Mouse (Mus musculus): ENCODE results near the gene Lman2. TPM values are rescaled to one million over a fixed set of nuclear protein-coding genes. Genes with fewer than 3 reads are reported as not detected.

Gene Lman2
- polyA plus RNA-seq, 1 experiment from 2014 or later: 71.6 TPM

GRCm38 (mm10) chr13:55332331-55332730 lies 30.3 kb downstream of the Lman2 start:
- Histone ChIP-seq H3K27me3 (no peaks in the 10 kb centered on the region), H3K36me3 (no peaks in the 10 kb centered on the region), H3K4me2 (no peak overlapping the region), H3K27ac (no peak overlapping the region), H3K4me1 (replicated peaks) (peaks cover 30% of the 10 kb centered on the region), H3K9ac (no peak overlapping the region), H3K4me3 (no peak overlapping the region), H3K9me3 (replicated peaks) (no peaks in the 10 kb centered on the region)
- WGBS: 65% methylated on average over 3 of the region's 3 CpGs
- ATAC-seq (replicated peaks; ENCODE audit: insufficient number of reproducible peaks, insufficient read depth, low FRiP score, low read depth): no peak

GRCm38 (mm10) chr13:55330567-55331400 lies 31.8 kb downstream of the Lman2 start:
- H3K4me2 ChIP-seq: peak overlapping the region; percentile 97
- H3K9ac ChIP-seq: peak overlapping the region; percentile 70
- no peak for ATAC-seq (replicated peaks; ENCODE audit: insufficient number of reproducible peaks, insufficient read depth, low FRiP score, low read depth)
- H3K4me3 ChIP-seq: peak overlapping the region; percentile 81
- peaks cover 35% of the 10 kb centered on the region for H3K4me1 ChIP-seq (replicated peaks)
- 44% methylated on average over 14 of the region's 14 CpGs for WGBS
- peak overlapping the region; percentile 92 for H3K27ac ChIP-seq
- H3K9me3 ChIP-seq (replicated peaks): no peaks in the 10 kb centered on the region
- H3K36me3 ChIP-seq: peaks cover 5% of the 10 kb centered on the region
- no peaks in the 10 kb centered on the region for H3K27me3 ChIP-seq

- Histone ChIP-seq H3K4me2 (peak within 1 kb of the TSS; percentile 97), H3K4me1 (replicated peaks) (peaks cover 35% of the 10 kb centered on the region), H3K27me3 (no peaks in the 10 kb centered on the region), H3K27ac (peak within 1 kb of the TSS; percentile 92), H3K36me3 (peaks cover 13% of the 10 kb centered on the region), H3K9me3 (replicated peaks) (no peaks in the 10 kb centered on the region), H3K9ac (peak within 1 kb of the TSS; percentile 70), H3K4me3 (peak within 1 kb of the TSS; percentile 81)
- ATAC-seq (replicated peaks; ENCODE audit: insufficient number of reproducible peaks, insufficient read depth, low FRiP score, low read depth): peak; percentile 88
- under 1% methylated on average over 82 of the region's 82 CpGs for WGBS
These were observed 32.7 kb downstream of the Lman2 start, which contains the start of gene Mxd3 for GRCm38 (mm10) chr13:55329683-55330566. Mxd3 (minus strand) TSS chr13:55329823.

- H3K4me1 ChIP-seq (replicated peaks): peaks cover 35% of the 10 kb centered on the region
- H3K9ac ChIP-seq: peak overlapping the region; percentile 70
- H3K27ac ChIP-seq: peak overlapping the region; percentile 92
- H3K4me2 ChIP-seq: peak overlapping the region; percentile 97
- WGBS: 2% methylated on average over 29 of the region's 29 CpGs
- peaks cover 19% of the 10 kb centered on the region for H3K36me3 ChIP-seq
- H3K4me3 ChIP-seq: peak overlapping the region; percentile 81
- no peaks in the 10 kb centered on the region for H3K9me3 ChIP-seq (replicated peaks)
- peak; percentile 16 for ATAC-seq (replicated peaks; ENCODE audit: insufficient number of reproducible peaks, insufficient read depth, low FRiP score, low read depth)
- no peaks in the 10 kb centered on the region for H3K27me3 ChIP-seq
These were observed 33.4 kb downstream of the Lman2 start for GRCm38 (mm10) chr13:55329109-55329682.

- H3K9ac ChIP-seq: peak overlapping the region; percentile 70
- ATAC-seq (replicated peaks; ENCODE audit: insufficient number of reproducible peaks, insufficient read depth, low FRiP score, low read depth): no peak
- H3K27me3 ChIP-seq: no peaks in the 10 kb centered on the region
- no peak overlapping the region for H3K27ac ChIP-seq
- 83% methylated on average over 4 of the region's 4 CpGs for WGBS
- H3K4me2 ChIP-seq: peak overlapping the region; percentile 97
- peaks cover 40% of the 10 kb centered on the region for H3K4me1 ChIP-seq (replicated peaks)
- H3K9me3 ChIP-seq (replicated peaks): no peaks in the 10 kb centered on the region
- H3K36me3 ChIP-seq: peaks cover 24% of the 10 kb centered on the region
- H3K4me3 ChIP-seq: peak overlapping the region; percentile 81
These were observed 33.9 kb downstream of the Lman2 start for GRCm38 (mm10) chr13:55328641-55329040.

- Histone ChIP-seq H3K4me1 (replicated peaks) (peaks cover 45% of the 10 kb centered on the region), H3K9me3 (replicated peaks) (no peaks in the 10 kb centered on the region), H3K27me3 (no peaks in the 10 kb centered on the region), H3K4me2 (peak overlapping the region; percentile 97), H3K36me3 (peaks cover 29% of the 10 kb centered on the region), H3K27ac (no peak overlapping the region), H3K4me3 (peak overlapping the region; percentile 81), H3K9ac (peak overlapping the region; percentile 70; the same call in 1 of the 2 replicates)
- no peak for ATAC-seq (replicated peaks; ENCODE audit: insufficient number of reproducible peaks, insufficient read depth, low FRiP score, low read depth)
- 77% methylated on average over 6 of the region's 6 CpGs for WGBS
These were observed 34.4 kb downstream of the Lman2 start for GRCm38 (mm10) chr13:55328171-55328570.

- Histone ChIP-seq H3K9ac (no peak overlapping the region), H3K27me3 (no peaks in the 10 kb centered on the region), H3K36me3 (peaks cover 33% of the 10 kb centered on the region), H3K27ac (no peak overlapping the region; the same call in 1 of the 2 replicates), H3K4me3 (peak overlapping the region; percentile 81), H3K4me2 (peak overlapping the region; percentile 97), H3K4me1 (replicated peaks) (peaks cover 50% of the 10 kb centered on the region), H3K9me3 (replicated peaks) (no peaks in the 10 kb centered on the region)
- peak; percentile 24; the same call in 1 of the 2 replicates for ATAC-seq (replicated peaks; ENCODE audit: insufficient number of reproducible peaks, insufficient read depth, low FRiP score, low read depth)
- 35% methylated on average over 6 of the region's 8 CpGs for WGBS
These were observed 35.0 kb downstream of the Lman2 start for GRCm38 (mm10) chr13:55327633-55328032.

- H3K9ac ChIP-seq: no peak overlapping the region
- H3K27me3 ChIP-seq: no peaks in the 10 kb centered on the region
- H3K4me2 ChIP-seq: no peak overlapping the region
- H3K36me3 ChIP-seq: peaks cover 33% of the 10 kb centered on the region
- no peak overlapping the region for H3K4me3 ChIP-seq
- ATAC-seq (replicated peaks; ENCODE audit: insufficient number of reproducible peaks, insufficient read depth, low FRiP score, low read depth): no peak
- WGBS: 45% methylated on average over 4 of the region's 4 CpGs
- peaks cover 52% of the 10 kb centered on the region for H3K4me1 ChIP-seq (replicated peaks)
- peak overlapping the region; percentile 49; the same call in 1 of the 2 replicates for H3K27ac ChIP-seq
- H3K9me3 ChIP-seq (replicated peaks): no peaks in the 10 kb centered on the region
These were observed 35.4 kb downstream of the Lman2 start for GRCm38 (mm10) chr13:55327169-55327568.

GRCm38 (mm10) chr13:55325596-55325995 lies 37.0 kb downstream of the Lman2 start:
- no peak overlapping the region for H3K4me2 ChIP-seq
- peaks cover 57% of the 10 kb centered on the region for H3K4me1 ChIP-seq (replicated peaks)
- H3K9ac ChIP-seq: 0 out of 2 replicates have a peak overlapping the region, but pooled peaks have one; percentile 10
- no peaks in the 10 kb centered on the region for H3K27me3 ChIP-seq
- 71% methylated on average over 11 of the region's 11 CpGs for whole genome bisulfite sequencing
- peaks cover 33% of the 10 kb centered on the region for H3K36me3 ChIP-seq
- no peak overlapping the region for H3K4me3 ChIP-seq
- ATAC-seq (replicated peaks; ENCODE audit: insufficient number of reproducible peaks, insufficient read depth, low FRiP score, low read depth): no peak
- H3K27ac ChIP-seq: no peak overlapping the region
- no peaks in the 10 kb centered on the region for H3K9me3 ChIP-seq (replicated peaks)

GRCm38 (mm10) chr13:55322130-55322825 lies 40.3 kb downstream of the Lman2 start:
- peak overlapping the region; percentile 92 for H3K9ac ChIP-seq
- peak overlapping the region; percentile 83 for H3K4me2 ChIP-seq
- no peak; the same call in 1 of the 2 replicates for ATAC-seq (replicated peaks; ENCODE audit: insufficient number of reproducible peaks, insufficient read depth, low FRiP score, low read depth)
- H3K4me1 ChIP-seq (replicated peaks): peaks cover 39% of the 10 kb centered on the region
- H3K27ac ChIP-seq: peak overlapping the region; percentile 87
- H3K9me3 ChIP-seq (replicated peaks): no peaks in the 10 kb centered on the region
- peak overlapping the region; percentile 79 for H3K4me3 ChIP-seq
- WGBS: under 1% methylated on average over 31 of the region's 31 CpGs
- no peaks in the 10 kb centered on the region for H3K27me3 ChIP-seq
- peaks cover 60% of the 10 kb centered on the region for H3K36me3 ChIP-seq

All from heart, embryonic 15.5 days (tissue).